Comparison of ENCODE assay signal across 8 mouse cellular contexts in genomic region chr2:146223176-146223905, GRCm38 (mm10). TPM values are rescaled to one million over a fixed set of nuclear protein-coding genes. Genes with fewer than 3 reads are reported as not detected.
DNase-seq lines count a peak whose midpoint lies in the region; ATAC-seq and TF ChIP-seq lines count a peak whose summit lies in the region.
"Had no signal": no experiment of that assay in that cellular context is flagged by ENCODE, and none has a peak within 500 bp of the region (broad histone marks: within the 10 kb centered on the region; RNA-seq: fewer than 3 reads in every experiment).

No protein-coding gene starts in this region.

- H3K4me1 ChIP-seq in lung, embryonic 16.5 days (replicated peaks; ENCODE audit: control insufficient read depth, insufficient read depth, low read length): peaks cover 29% of the 10 kb centered on the region
- H3K4me1 ChIP-seq in forebrain, embryonic 13.5 days: peaks cover 52% of the 10 kb centered on the region
- peaks cover 15% of the 10 kb centered on the region for H3K4me1 ChIP-seq in olfactory bulb, adult 2 months (ENCODE audit: control insufficient read depth, insufficient read depth, low read length)

- peak overlapping the region; percentile 95 for H3K4me2 ChIP-seq in lung, embryonic 16.5 days (ENCODE audit: low read depth, low read length)
- peak overlapping the region; percentile 94 for H3K4me2 ChIP-seq in forebrain, embryonic 13.5 days

- 0 out of 2 replicates have a peak, but pooled peaks have one; percentile 2 for TF ChIP-seq POLR2A in brain, embryonic 14.5 days (IDR thresholded peaks at IDR 0.05; ENCODE audit: borderline replicate concordance, extremely low read depth, insufficient read depth, insufficient read length, poor library complexity, severe bottlenecking)
- no peak for TF ChIP-seq POLR2A in olfactory bulb, adult 2 months (IDR thresholded peaks at IDR 0.05; ENCODE audit: insufficient read depth, low read depth, low read length)

- DNase-seq in lung, postnatal 10 days: no peak
- DNase-seq in brain, embryonic 14.5 days (ENCODE audit: low read depth): peak; percentile 67
- DNase-seq in left cerebral cortex, postnatal 25 days (ENCODE audit: low spot score in 2 of 2): peak; percentile 33 to 41
- DNase-seq in layer of hippocampus, postnatal 36 days: no peak

- no peaks in the 10 kb centered on the region for H3K9me3 ChIP-seq in lung, embryonic 16.5 days (ENCODE audit: control insufficient read depth, low read length)
- no peaks in the 10 kb centered on the region for H3K9me3 ChIP-seq in forebrain, embryonic 13.5 days (replicated peaks)

- H3K27ac ChIP-seq in lung, embryonic 16.5 days (ENCODE audit: low read length): no peak overlapping the region
- peak overlapping the region; percentile 98 for H3K27ac ChIP-seq in forebrain, embryonic 13.5 days
- H3K27ac ChIP-seq in olfactory bulb, adult 2 months (ENCODE audit: insufficient read depth, low read depth, low read length): no peak overlapping the region

- H3K9ac ChIP-seq in lung, embryonic 16.5 days (ENCODE audit: low read length): no peak overlapping the region
- H3K9ac ChIP-seq in forebrain, embryonic 13.5 days: peak overlapping the region; percentile 98

- H3K36me3 ChIP-seq in lung, embryonic 16.5 days (ENCODE audit: control insufficient read depth, insufficient read depth, low read length): no peaks in the 10 kb centered on the region
- no peaks in the 10 kb centered on the region for H3K36me3 ChIP-seq in forebrain, embryonic 13.5 days (ENCODE audit: poor library complexity, severe bottlenecking)

- intact Hi-C loops in left cerebral cortex, postnatal 25 days (cut with DNase I): loop anchor here (5.0 kb wide), 2 partner anchors 139 to 266 kb away; no protein-coding TSS in a partner anchor

- H3K4me3 ChIP-seq in lung, embryonic 16.5 days (ENCODE audit: low read length): peak overlapping the region; percentile 55
- peak overlapping the region; percentile 85 for H3K4me3 ChIP-seq in forebrain, embryonic 13.5 days
- peak overlapping the region; percentile 53 for H3K4me3 ChIP-seq in olfactory bulb, adult 2 months (ENCODE audit: insufficient read depth, low read depth, low read length)
- H3K4me3 ChIP-seq: myocyte had no signal

- no peak for ATAC-seq in lung, embryonic 16.5 days (ENCODE audit: low read depth)
- no peak for ATAC-seq in forebrain, embryonic 13.5 days

- H3K27me3 ChIP-seq in lung, embryonic 16.5 days (ENCODE audit: control insufficient read depth, insufficient read depth, low read depth, low read length): peaks cover 91% of the 10 kb centered on the region
- peaks cover 34% of the 10 kb centered on the region for H3K27me3 ChIP-seq in forebrain, embryonic 13.5 days

- WGBS in lung, embryonic 16.5 days: 1% methylated on average over 67 of the region's 75 CpGs
- under 1% methylated on average over 59 of the region's 75 CpGs for WGBS in forebrain, embryonic 13.5 days
- under 1% methylated on average over 75 of the region's 75 CpGs for WGBS in olfactory bulb, adult 2 months

- TF ChIP-seq CTCF in brain, embryonic 14.5 days (IDR thresholded peaks at IDR 0.05; ENCODE audit: borderline replicate concordance, extremely low read depth, insufficient read depth, insufficient read length): peak; percentile 24; the same call in 1 of the 2 replicates
- peak; percentile 39; the same call in 1 of the 2 replicates for TF ChIP-seq CTCF in olfactory bulb, adult 2 months (IDR thresholded peaks at IDR 0.05; ENCODE audit: insufficient read depth, low read depth, low read length)

RNA-seq across cellular contexts. Expression of gene Insm1, which starts 1.6 kb away (rescaled TPM):
- polyA plus RNA-seq in lung, embryonic 16.5 days (2015; fragmentation: Nextera tagmentation; extraction: Ambion mirVana): 0.06 TPM in 1 of 2 replicates, not detected in the other
- 51.1 and 74.2 TPM in 2 replicates for polyA plus RNA-seq in brain, embryonic 14.5 days (2012; rRNA removed)
- 10.0 and 12.8 TPM in 2 replicates for polyA plus RNA-seq in forebrain, embryonic 13.5 days (2015; fragmentation: Nextera tagmentation; extraction: Ambion mirVana)
- 1 to 10 TPM; 4.0 to 4.2 TPM for total RNA-seq in left cerebral cortex, postnatal 25 days (2021)
- not detected in 2 replicates for polyA plus RNA-seq in olfactory bulb, adult 2 months (2012; ENCODE audit: insufficient read depth, insufficient read length, low replicate concordance, missing spikeins)
- 1 to 10 TPM; 7.1 to 7.7 TPM for total RNA-seq in layer of hippocampus, postnatal 36 days (2021)
- polyA plus RNA-seq: myocyte had no signal

Comparison
In these comparisons a context has a peak if more than half of its experiments do, and no peak if none do; other contexts are left out.
1. DNase-seq: peak in brain, embryonic 14.5 days (single experiment) and left cerebral cortex, postnatal 25 days (2 of 2); none in lung, postnatal 10 days (single experiment) and layer of hippocampus, postnatal 36 days (0 of 2).
2. RNA of gene Insm1, which starts 1.6 kb away (polyA plus RNA-seq): 51.1 to 74.2 TPM in brain, embryonic 14.5 days and 10.0 to 12.8 TPM in forebrain, embryonic 13.5 days; 0.06 TPM in lung, embryonic 16.5 days and not detected in olfactory bulb, adult 2 months; every median in the first group is over 10 times any median in the second.
3. Peak in every context shown above with its lines, with median percentiles within 50 percentile points of each other: H3K4me3 ChIP-seq.